Mouse (Mus musculus) ES-E14 (cell line): Measurements from ENCODE around the gene Cplx3. TPM values are rescaled to one million over a fixed set of nuclear protein-coding genes. Genes with fewer than 3 reads are reported as not detected.

Experiments
- DNase-seq: peaks from one replicate; pipeline ENCODE4 v3.0.0-alpha.2; 2013; ENCODE audit warnings: low read depth, low spot score
- H3K27ac ChIP-seq: 2 replicates; pipeline ENCODE4 v1.5.1; 2012; ENCODE audit warnings: low read depth, mild to moderate bottlenecking, low read length, moderate library complexity, mixed read lengths; ENCODE audit not compliant: poor library complexity, insufficient read depth, severe bottlenecking
- H3K36me3 ChIP-seq: 2 replicates; pipeline ENCODE4 v1.6.1; 2012; ENCODE audit warnings: mild to moderate bottlenecking, low read length, moderate library complexity, mixed read lengths; ENCODE audit not compliant: control insufficient read depth, poor library complexity, insufficient read depth, severe bottlenecking
- H3K4me1 ChIP-seq, 2 experiments: fragments of 150-350 bp in 1 of 2; sonication (generic) in 1 of 2; 2 replicates each; pipeline ENCODE4 v1.6.1; 2012; ENCODE audit warnings: low read length in 2 of 2, mild to moderate bottlenecking in 1 of 2, mixed read lengths in 1 of 2; ENCODE audit not compliant: control insufficient read depth in 2 of 2, insufficient read depth in 2 of 2, poor library complexity in 1 of 2
- H3K4me3 ChIP-seq, 2 experiments: fragments of 150-350 bp in 1 of 2; sonication (generic) in 1 of 2; 2 replicates each; pipeline ENCODE4 v1.5.1; 2012; ENCODE audit warnings: low read length in 2 of 2, low read depth in 1 of 2, mild to moderate bottlenecking in 1 of 2, mixed read lengths in 1 of 2; ENCODE audit not compliant: insufficient read depth in 1 of 2, poor library complexity in 1 of 2, severe bottlenecking in 1 of 2
- H3K9ac ChIP-seq: 2 replicates; pipeline ENCODE4 v1.6.1; 2012; ENCODE audit warnings: low read depth, mild to moderate bottlenecking, low read length, mixed read lengths; ENCODE audit not compliant: poor library complexity, insufficient read depth, severe bottlenecking
- H3K9me3 ChIP-seq: fragments of 150-350 bp; sonication (generic); 2 replicates; pipeline ENCODE4 v1.6.1; 2012; ENCODE audit warnings: low read depth, mild to moderate bottlenecking, low read length; ENCODE audit not compliant: control insufficient read depth, insufficient read depth
- CHD2 ChIP-seq: IDR thresholded peaks from 2 replicates; pipeline ENCODE4 v1.6.1; 2014; ENCODE audit warnings: mild to moderate bottlenecking, low read depth, low read length, inconsistent platforms
- HCFC1 ChIP-seq: IDR thresholded peaks from 2 replicates; pipeline ENCODE4 v1.6.1; 2012; ENCODE audit warnings: low read length, inconsistent platforms, borderline replicate concordance; ENCODE audit not compliant: insufficient read depth
- MAFK ChIP-seq: IDR thresholded peaks from 2 replicates; pipeline ENCODE4 v1.6.1; 2014; ENCODE audit warnings: mild to moderate bottlenecking, low read depth, low read length, inconsistent platforms; ENCODE audit not compliant: insufficient read depth
- ZC3H11A ChIP-seq: IDR thresholded peaks from 2 replicates; pipeline ENCODE4 v1.6.1; 2012; ENCODE audit warnings: low read depth, mild to moderate bottlenecking, inconsistent platforms, low read length, borderline replicate concordance
- ZNF384 ChIP-seq: IDR thresholded peaks from 2 replicates; pipeline ENCODE4 v1.6.1; 2012; ENCODE audit warnings: low read depth, low read length, inconsistent platforms
- in situ Hi-C, 2 experiments: fragments of 600-800 bp; cut with MboI; formaldehyde crosslinking; loops; one replicate each; pipeline ENCODE4 v1.15.1; 2025; ENCODE audit warnings: low sequenced_read_pairs in 2 of 2, inconsistent platforms in 1 of 2; ENCODE audit not compliant: unreplicated experiment in 2 of 2
- total RNA-seq: library from RNA; depleted of rRNA; stranded (reverse); fragments of 300-350 nt; gene quantifications from 2 replicates; pipeline ENCODE4 v1.2.3, GENCODE M21; 2012

Cplx3 gene
- total RNA-seq, 1 experiment: not detected

DNA sequence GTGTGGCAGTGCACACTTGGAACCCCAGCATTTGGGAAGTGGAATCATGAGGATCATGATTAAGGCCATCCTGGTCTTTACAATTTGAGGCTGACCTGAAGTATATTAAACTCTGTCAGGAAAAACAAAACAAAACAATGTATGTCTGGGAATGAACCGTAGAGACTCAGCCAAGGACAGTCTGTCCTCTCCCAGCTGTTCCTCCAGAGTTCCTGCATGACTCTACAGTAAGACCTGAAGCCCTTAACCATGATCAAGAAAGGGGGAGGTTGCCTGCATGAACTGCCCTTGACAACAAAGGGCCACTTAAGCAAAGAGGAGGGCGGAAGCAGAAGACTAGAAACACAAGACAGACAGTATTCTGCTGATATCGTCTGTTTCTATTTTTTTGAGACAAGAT, 30.5 kb downstream of the Cplx3 start:
- TF ChIP-seq CHD2 (no peak), MAFK (no peak), ZNF384 (no peak), ZC3H11A (no peak), HCFC1 (no peak)
- peaks cover 8% of the 10 kb centered on the region; the same call in 1 of the 2 replicates for H3K36me3 ChIP-seq

DNA sequence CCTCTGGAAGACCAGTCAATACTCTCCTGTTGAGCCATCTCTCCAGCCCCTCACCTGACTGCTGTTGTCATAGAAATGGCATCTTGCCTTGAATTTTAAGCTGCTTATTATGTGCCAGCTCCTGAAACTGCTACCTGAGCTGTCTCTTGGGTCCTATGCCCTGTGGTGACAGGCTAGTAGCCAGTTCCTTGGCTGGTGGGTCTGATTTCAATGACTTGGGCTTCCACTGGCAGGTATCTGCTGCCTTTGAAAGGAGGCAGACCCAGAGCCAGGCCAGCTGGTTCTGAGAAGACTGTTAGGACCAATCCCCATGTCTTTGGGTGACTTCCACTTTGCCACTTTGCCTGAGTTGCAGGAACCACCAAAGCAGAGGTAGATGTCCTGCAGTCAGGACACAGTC, 31.7 kb downstream of the Cplx3 start:
- H3K9me3 ChIP-seq: no peaks in the 10 kb centered on the region
- no peak for DNase-seq
- TF ChIP-seq ZC3H11A (no peak), ZNF384 (no peak), CHD2 (no peak), HCFC1 (no peak), MAFK (no peak)
- in situ Hi-C loops: no loop called here
- peaks cover 11% of the 10 kb centered on the region; the same call in 1 of the 2 replicates for H3K36me3 ChIP-seq
- no peak overlapping the region for H3K27ac ChIP-seq
- no peak overlapping the region for H3K9ac ChIP-seq
- H3K4me1 ChIP-seq: no peaks in the 10 kb centered on the region
- H3K4me3 ChIP-seq: no peak overlapping the region

More for the DNA sequence above, 30.5 kb downstream of the Cplx3 start:
- Histone ChIP-seq H3K9ac (no peak overlapping the region), H3K27ac (no peak overlapping the region), H3K9me3 (no peaks in the 10 kb centered on the region), H3K4me1 (no peaks in the 10 kb centered on the region), H3K4me3 (no peak overlapping the region)
- in situ Hi-C loops: no loop called here
- no peak for DNase-seq

DNA sequence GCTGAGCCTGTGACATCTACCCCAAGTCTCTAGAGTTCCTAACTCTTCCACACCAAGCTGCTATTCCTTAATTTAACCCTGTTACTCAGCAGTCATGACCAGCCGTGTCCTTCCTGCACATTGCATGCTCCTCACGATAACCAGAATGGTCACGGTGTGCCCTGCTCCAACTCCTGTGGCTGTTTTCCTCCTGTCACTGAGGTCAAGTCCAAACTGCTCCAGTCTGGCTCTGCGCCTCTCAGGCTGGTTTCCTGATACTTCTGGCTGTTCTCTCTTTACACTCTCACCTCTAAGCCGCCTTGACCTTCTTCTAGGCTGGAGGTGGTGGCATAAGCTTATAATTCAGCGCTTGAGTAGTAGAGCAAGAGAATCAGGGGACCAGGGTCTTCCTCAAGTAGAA, 37.6 kb downstream of the Cplx3 start:
- Histone ChIP-seq H3K27ac (no peak overlapping the region), H3K9me3 (no peaks in the 10 kb centered on the region), H3K4me1 (peaks cover 2 to 15% of the 10 kb centered on the region in 2 experiments; a peak in 1 of 4 replicates), H3K36me3 (peaks cover 14% of the 10 kb centered on the region; the same call in 1 of the 2 replicates), H3K9ac (no peak overlapping the region; the same call in 1 of the 2 replicates), H3K4me3 (no peak overlapping the region)
- no peak for DNase-seq
- in situ Hi-C loops: no loop called here
- TF ChIP-seq MAFK: no peak
- TF ChIP-seq ZC3H11A: no peak
- TF ChIP-seq ZNF384: no peak
- TF ChIP-seq CHD2: no peak
- TF ChIP-seq HCFC1: no peak

DNA sequence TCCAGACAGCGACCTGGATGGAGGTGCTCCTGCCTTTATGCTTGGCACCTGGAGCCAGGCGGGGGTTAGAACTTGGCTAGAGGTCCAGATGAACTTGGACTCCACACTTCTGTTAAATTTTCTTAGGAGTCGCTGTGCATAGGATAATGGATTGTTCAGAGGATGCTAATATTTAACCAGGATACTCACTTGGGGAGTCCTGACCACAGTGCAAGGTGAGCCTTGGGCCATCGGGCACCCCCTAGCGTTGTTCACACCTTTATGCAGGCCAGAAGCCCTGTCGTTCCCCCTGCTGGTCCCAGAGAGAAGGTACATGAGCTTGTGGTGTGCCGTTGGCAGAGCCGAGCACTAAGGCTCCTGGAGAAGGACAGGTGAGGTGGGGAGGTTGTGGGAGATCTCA, 39.2 kb downstream of the Cplx3 start:
- H3K9ac ChIP-seq: no peak overlapping the region
- H3K36me3 ChIP-seq: peaks cover 10% of the 10 kb centered on the region; the same call in 1 of the 2 replicates
- peaks cover 2 to 15% of the 10 kb centered on the region in 2 experiments; a peak in 1 of 4 replicates for H3K4me1 ChIP-seq
- DNase-seq: no peak
- H3K4me3 ChIP-seq: no peak overlapping the region
- in situ Hi-C loops: no loop called here
- no peaks in the 10 kb centered on the region for H3K9me3 ChIP-seq
- TF ChIP-seq ZNF384: no peak
- TF ChIP-seq MAFK: no peak
- TF ChIP-seq CHD2: no peak
- TF ChIP-seq ZC3H11A: no peak
- no peak for TF ChIP-seq HCFC1
- no peak overlapping the region for H3K27ac ChIP-seq

DNA sequence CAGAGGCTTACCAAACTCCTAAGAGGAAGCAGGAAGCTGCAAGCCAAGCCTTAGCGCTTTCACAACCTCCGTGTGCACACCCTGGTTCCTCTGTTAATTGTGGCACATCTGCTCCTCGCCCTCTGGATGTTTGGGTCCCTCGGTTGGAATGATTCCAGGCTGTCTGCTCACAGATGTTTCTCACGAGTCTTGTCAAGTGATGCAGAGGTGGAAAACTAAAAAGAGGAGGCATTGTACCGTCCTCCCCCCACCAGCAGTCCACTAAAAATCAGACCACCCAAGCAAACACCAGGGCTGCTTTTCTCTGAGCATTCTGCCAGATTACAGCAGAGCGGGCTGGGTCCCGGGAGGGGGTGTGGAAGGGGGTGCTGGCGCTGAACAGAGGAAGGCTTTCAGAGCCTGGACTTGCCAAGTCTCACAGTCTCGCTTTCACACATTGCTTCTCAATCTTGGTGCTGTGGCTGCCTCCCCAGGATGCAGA, 40.3 kb downstream of the Cplx3 start:
- DNase-seq: no peak
- Histone ChIP-seq H3K9me3 (no peaks in the 10 kb centered on the region), H3K4me1 (peaks cover 2 to 18% of the 10 kb centered on the region in 2 experiments; a peak in 1 of 4 replicates), H3K27ac (no peak overlapping the region), H3K4me3 (no peak overlapping the region), H3K36me3 (peaks cover 10% of the 10 kb centered on the region; the same call in 1 of the 2 replicates), H3K9ac (no peak overlapping the region; the same call in 1 of the 2 replicates)
- in situ Hi-C loops: no loop called here
- TF ChIP-seq ZC3H11A (no peak), HCFC1 (no peak), MAFK (no peak), CHD2 (no peak), ZNF384 (no peak)
